Mouse (Mus musculus) intestine, embryonic 14.5 days (tissue): ENCODE measurements around the gene Plin1. TPM values are rescaled to one million over a fixed set of nuclear protein-coding genes. Genes with fewer than 3 reads are reported as not detected.

Experiments used
- ATAC-seq: fragments of 200-750 bp; cut with Nextera tagmentation; replicated peaks from 2 replicates; pipeline ENCODE4 v1.8.0; 2017; ENCODE audit warnings: low read depth, moderate number of reproducible peaks, moderate TSS enrichment, moderate library complexity; ENCODE audit not compliant: low FRiP score, low TSS enrichment
- DNase-seq: peaks from one replicate; pipeline ENCODE4 v3.0.0-alpha.2; 2018; ENCODE audit warnings: low spot score
- H3K27ac ChIP-seq: fragments of 300-500 bp; sonication (generic); 2 replicates; pipeline ENCODE4 v1.5.1; 2014; ENCODE audit warnings: low read depth, mild to moderate bottlenecking, control low read depth
- H3K27me3 ChIP-seq: fragments of 300-500 bp; sonication (generic); replicated peaks from 2 replicates; pipeline ENCODE4 v1.6.1; 2014; ENCODE audit warnings: low read length, control low read depth; ENCODE audit not compliant: control insufficient read depth, insufficient read depth
- H3K36me3 ChIP-seq: fragments of 300-500 bp; sonication (generic); 2 replicates; pipeline ENCODE4 v1.6.1; 2014; ENCODE audit warnings: low read length, control low read depth; ENCODE audit not compliant: control insufficient read depth, insufficient read depth
- H3K4me1 ChIP-seq: fragments of 300-500 bp; sonication (generic); replicated peaks from 2 replicates; pipeline ENCODE4 v1.6.1; 2014; ENCODE audit warnings: low read length, control low read depth, mixed read lengths; ENCODE audit not compliant: control insufficient read depth, insufficient read depth
- H3K4me2 ChIP-seq: fragments of 300-500 bp; sonication (generic); 2 replicates; pipeline ENCODE4 v1.6.1; 2014; ENCODE audit warnings: low read length
- H3K4me3 ChIP-seq: fragments of 300-500 bp; sonication (generic); 2 replicates; pipeline ENCODE4 v1.5.1; 2014; ENCODE audit warnings: low read depth, low read length, control low read depth, mixed read lengths
- H3K9ac ChIP-seq: fragments of 300-500 bp; sonication (generic); 2 replicates; pipeline ENCODE4 v1.6.1; 2014; ENCODE audit warnings: mild to moderate bottlenecking, low read length
- H3K9me3 ChIP-seq: fragments of 300-500 bp; sonication (generic); 2 replicates; pipeline ENCODE4 v1.6.1; 2016; ENCODE audit warnings: low read length, control low read depth; ENCODE audit not compliant: control insufficient read depth
- WGBS: fragments of 180-500 bp; shearing (Covaris S2); extraction: QIAGEN DNeasy Blood & Tissue Kit; methylation state at CpG from one replicate; pipeline ENCODE4 v1.1.7; 2014; 5-methylcytosine and 5-hydroxymethylcytosine counted together
- polyA plus RNA-seq: library from polyadenylated mRNA; unstranded; fragments of >200 nt; fragmentation: Nextera tagmentation; extraction: Ambion mirVana; gene quantifications from 2 replicates; pipeline ENCODE4 v1.2.1, GENCODE M21; 2014

The Plin1 gene
- polyA plus RNA-seq, 1 experiment from 2014 or later = not detected

DNA sequence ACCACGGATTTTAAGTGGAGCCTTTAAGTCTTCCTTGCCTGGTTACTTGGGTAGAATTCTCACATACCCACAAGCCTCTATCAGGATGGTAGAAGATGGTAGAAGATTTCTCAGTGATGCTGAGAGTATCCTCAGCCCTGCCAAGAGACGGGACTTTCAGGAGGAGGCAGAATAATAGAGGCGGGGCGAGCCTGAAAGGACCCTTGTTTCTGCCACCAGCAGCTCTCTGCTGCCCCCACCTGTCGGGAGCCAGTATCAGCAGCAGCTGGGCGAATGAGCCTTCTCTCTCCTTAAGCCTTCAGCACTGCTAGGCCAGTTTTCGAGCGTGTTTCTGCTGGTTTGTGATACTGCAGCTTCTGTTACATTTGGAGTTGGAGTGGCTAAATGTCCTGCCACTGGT, 3.5 kb downstream of the Plin1 start:
- peak; percentile 25; the same call in 1 of the 2 replicates for ATAC-seq

DNA sequence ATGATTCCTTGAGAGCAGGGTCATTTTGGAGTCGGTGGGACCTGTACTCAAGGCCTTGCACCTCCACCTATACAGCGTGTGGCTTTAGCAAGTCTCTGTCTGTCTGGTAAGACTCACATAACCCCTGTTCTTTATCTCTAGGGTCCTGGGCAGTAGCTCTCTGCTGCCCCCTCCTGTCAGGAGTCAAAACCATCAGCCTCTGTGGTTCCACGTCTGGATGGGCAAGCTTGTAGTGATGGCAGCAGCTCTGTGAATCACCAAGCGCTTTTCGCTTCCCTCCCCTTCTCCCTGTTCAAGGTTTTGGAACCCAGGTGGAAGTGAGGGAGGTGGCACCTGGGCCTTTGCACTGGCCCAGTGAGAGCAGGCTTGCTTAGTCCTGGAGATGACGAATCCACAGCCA, 4.5 kb downstream of the Plin1 start:
- Histone ChIP-seq H3K4me1 (no peaks in the 10 kb centered on the region), H3K36me3 (no peaks in the 10 kb centered on the region), H3K4me2 (no peak overlapping the region), H3K27ac (no peak overlapping the region), H3K9me3 (no peaks in the 10 kb centered on the region), H3K27me3 (no peaks in the 10 kb centered on the region), H3K4me3 (no peak overlapping the region), H3K9ac (no peak overlapping the region)
- DNase-seq (peak; percentile 72), ATAC-seq (no peak)
- WGBS = 33% methylated on average over 6 of the region's 6 CpGs

More for the DNA sequence above, 3.5 kb downstream of the Plin1 start:
- Histone ChIP-seq H3K4me2 (no peak overlapping the region), H3K27ac (no peak overlapping the region), H3K27me3 (no peaks in the 10 kb centered on the region), H3K36me3 (no peaks in the 10 kb centered on the region), H3K4me1 (no peaks in the 10 kb centered on the region), H3K9me3 (no peaks in the 10 kb centered on the region), H3K9ac (no peak overlapping the region), H3K4me3 (no peak overlapping the region)
- DNase-seq = peak; percentile 87
- 7% methylated on average over 8 of the region's 8 CpGs for WGBS

DNA sequence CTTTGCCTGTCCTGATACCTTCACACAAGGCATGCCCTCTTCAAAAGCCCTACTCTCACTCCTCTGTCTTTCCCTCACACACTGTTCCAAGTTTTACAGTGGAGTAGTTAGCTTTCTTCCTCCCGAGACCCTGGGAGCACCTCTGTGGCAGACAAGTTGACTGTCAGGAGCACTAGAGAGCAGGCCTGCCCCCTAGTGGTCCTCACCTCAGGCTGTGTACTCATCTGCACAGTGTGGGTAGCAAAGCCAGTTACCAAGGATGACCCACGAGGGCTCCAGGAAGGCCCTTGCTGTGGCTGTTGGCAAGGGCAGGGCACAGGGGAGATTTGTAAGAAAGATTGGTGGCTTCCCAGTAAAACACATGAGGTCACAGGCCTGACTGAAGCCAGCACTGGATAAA, 5.6 kb downstream of the Plin1 start:
- ATAC-seq (no peak), DNase-seq (peak; percentile 74)
- 0 out of 2 replicates have a peak, but pooled peaks cover 3% of the 10 kb centered on the region for H3K27me3 ChIP-seq
- no peak overlapping the region for H3K9ac ChIP-seq
- H3K4me2 ChIP-seq = no peak overlapping the region
- H3K4me3 ChIP-seq = no peak overlapping the region
- no peak overlapping the region for H3K27ac ChIP-seq
- no peaks in the 10 kb centered on the region for H3K36me3 ChIP-seq
- 17% methylated on average over 2 of the region's 2 CpGs for WGBS
- H3K9me3 ChIP-seq = no peaks in the 10 kb centered on the region
- H3K4me1 ChIP-seq = no peaks in the 10 kb centered on the region

DNA sequence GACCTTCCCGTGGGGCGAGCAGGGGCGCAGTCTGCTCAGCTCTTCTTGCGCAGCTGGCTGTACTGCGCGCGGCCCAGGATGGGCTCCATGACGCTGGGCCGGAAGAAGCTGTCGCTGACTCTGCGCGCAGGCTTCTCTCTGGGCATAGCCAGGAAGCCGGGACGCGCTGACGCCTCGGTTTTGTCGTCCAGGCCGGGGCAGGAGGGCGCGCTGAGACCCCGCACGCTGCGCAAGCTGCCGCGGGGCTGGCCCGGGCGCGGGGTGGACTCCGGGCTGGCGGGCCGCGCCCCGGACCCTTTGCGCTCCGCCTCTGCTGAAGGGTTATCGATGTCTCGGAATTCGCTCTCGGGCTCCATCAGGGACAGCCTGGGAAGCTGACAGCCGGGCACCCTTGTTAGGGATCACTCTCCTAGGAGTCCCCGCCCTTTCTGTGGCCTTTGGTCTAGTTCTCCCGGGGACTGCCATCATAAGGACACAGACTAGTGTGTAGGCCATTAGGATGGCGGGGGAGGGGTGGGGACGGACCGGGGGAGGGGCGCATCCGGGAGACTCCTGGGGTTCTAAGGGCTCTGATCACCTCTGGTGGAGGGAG, 11.2 kb downstream of the Plin1 start:
- Histone ChIP-seq H3K4me3 (peak overlapping the region; percentile 56), H3K9me3 (no peaks in the 10 kb centered on the region), H3K27ac (no peak overlapping the region; the same call in 1 of the 2 replicates), H3K9ac (peak overlapping the region; percentile 61), H3K27me3 (0 out of 2 replicates have a peak, but pooled peaks cover 5% of the 10 kb centered on the region), H3K4me2 (peak overlapping the region; percentile 97), H3K4me1 (0 out of 2 replicates have a peak, but pooled peaks cover 2% of the 10 kb centered on the region), H3K36me3 (no peaks in the 10 kb centered on the region)
- under 1% methylated on average over 48 of the region's 48 CpGs for WGBS
- peak; percentile 84 for DNase-seq
- ATAC-seq = peak; percentile 73

DNA sequence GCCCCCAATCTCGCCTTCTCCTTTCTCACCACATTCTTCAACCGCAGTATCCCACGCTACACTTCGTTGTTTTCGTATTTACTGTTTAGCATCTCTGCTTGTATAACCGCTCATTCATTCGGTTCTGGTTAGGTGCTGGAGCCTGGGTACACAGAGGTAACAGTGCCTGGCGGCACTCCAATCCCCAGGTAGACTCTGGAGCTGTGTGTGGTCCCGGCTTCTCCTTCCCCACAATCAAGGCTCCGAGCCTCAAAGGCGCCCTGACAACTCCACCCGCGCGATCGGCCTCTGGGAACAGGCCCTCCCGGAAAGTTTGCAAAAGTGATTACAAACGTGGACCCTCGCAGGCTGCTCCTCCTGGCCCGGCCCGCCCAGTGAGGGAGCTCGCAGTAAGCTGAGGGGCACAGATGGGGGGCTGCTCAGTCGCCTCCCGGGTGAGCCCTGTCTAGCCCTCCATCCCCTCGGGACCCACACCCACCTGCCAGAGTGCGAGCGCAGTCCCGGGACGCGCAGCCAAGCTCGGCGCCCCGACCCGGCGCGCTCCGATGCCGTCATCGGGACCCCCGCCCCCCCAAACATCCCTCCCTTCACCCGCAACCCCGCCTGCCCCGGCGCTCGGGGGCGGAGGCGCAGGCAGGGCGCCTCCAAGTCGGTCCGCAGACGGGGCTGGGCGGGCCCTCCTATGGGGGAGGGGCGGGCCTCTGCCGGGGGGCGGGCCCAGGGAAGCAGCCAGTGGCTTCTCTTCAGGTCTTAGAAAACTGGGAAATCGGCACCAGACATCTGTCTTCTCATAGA, 17.3 kb downstream of the Plin1 start, which contains the start of gene Kif7:
TSS of gene Kif7 (minus strand) at position 534 of the 795 bp plus-strand sequence.
- Histone ChIP-seq H3K9ac (peak within 1 kb of the TSS; percentile 64), H3K27me3 (0 out of 2 replicates have a peak, but pooled peaks cover 8% of the 10 kb centered on the region), H3K27ac (no peak within 1 kb of the TSS), H3K4me3 (peak within 1 kb of the TSS; percentile 78), H3K36me3 (no peaks in the 10 kb centered on the region), H3K9me3 (no peaks in the 10 kb centered on the region), H3K4me1 (peaks cover 5% of the 10 kb centered on the region), H3K4me2 (peak within 1 kb of the TSS; percentile 63)
- DNase-seq = peak; percentile 93
- peak; percentile 92 for ATAC-seq
- WGBS = under 1% methylated on average over 55 of the region's 55 CpGs

DNA sequence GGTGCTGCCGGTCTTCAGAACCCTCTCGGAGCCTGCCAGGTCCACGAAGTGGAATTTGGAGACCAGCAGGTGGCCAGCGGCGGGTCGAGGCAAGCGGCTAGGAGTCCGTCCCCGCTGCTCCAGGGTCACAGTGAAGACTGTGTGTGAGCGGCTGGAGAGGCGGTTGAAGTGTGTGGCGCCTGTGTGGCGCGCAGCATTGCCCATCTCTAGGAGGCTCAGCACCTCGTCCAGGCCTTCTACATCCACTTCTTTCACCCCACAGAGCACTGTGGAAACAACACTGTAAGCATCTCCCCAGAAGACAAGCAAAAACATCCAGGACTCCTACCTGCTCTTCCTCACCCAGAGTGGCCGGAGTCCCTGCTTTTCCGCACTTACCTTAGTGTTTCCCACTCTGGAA, 21.9 kb downstream of the Plin1 start:
- WGBS = 49% methylated on average over 16 of the region's 17 CpGs
- DNase-seq = no peak
- Histone ChIP-seq H3K9me3 (no peaks in the 10 kb centered on the region), H3K9ac (no peak overlapping the region), H3K27ac (no peak overlapping the region), H3K4me2 (no peak overlapping the region), H3K4me1 (peaks cover 5% of the 10 kb centered on the region), H3K4me3 (no peak overlapping the region), H3K27me3 (0 out of 2 replicates have a peak, but pooled peaks cover 11% of the 10 kb centered on the region), H3K36me3 (peaks cover 37% of the 10 kb centered on the region)
- no peak for ATAC-seq

DNA sequence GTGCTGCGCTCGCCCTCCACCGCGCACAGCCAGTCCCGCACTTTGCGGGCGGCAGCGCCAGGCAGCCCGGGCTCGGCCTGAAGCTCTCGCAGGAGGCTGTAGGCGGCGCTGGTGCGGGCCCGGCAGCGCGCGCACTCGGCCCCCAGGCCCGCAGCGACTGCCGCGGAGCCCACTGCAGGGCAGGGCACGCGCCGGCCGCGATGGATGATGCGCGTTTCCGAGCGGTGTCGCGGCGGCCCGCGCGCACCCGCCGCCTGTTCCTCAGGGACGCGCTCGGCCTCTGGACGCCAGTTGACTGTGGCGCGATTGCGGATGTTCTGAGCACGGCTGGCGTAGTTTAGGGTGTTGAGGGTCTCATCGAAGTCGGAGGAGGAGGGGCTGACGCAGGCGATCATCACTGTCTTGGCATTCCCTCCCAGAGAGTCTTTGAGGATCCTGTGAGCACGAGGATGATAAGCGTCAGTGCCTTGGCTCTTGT, 22.5 kb downstream of the Plin1 start:
- H3K4me2 ChIP-seq = peak overlapping the region; percentile 62
- H3K9me3 ChIP-seq = no peaks in the 10 kb centered on the region
- 0 out of 2 replicates have a peak, but pooled peaks cover 11% of the 10 kb centered on the region for H3K27me3 ChIP-seq
- H3K4me3 ChIP-seq = peak overlapping the region; percentile 38
- WGBS = 2% methylated on average over 55 of the region's 55 CpGs
- peaks cover 41% of the 10 kb centered on the region for H3K36me3 ChIP-seq
- ATAC-seq (peak; percentile 68), DNase-seq (peak; percentile 75)
- H3K9ac ChIP-seq = 0 out of 2 replicates have a peak overlapping the region, but pooled peaks have one; percentile 29
- no peak overlapping the region for H3K27ac ChIP-seq
- H3K4me1 ChIP-seq = peaks cover 5% of the 10 kb centered on the region

DNA sequence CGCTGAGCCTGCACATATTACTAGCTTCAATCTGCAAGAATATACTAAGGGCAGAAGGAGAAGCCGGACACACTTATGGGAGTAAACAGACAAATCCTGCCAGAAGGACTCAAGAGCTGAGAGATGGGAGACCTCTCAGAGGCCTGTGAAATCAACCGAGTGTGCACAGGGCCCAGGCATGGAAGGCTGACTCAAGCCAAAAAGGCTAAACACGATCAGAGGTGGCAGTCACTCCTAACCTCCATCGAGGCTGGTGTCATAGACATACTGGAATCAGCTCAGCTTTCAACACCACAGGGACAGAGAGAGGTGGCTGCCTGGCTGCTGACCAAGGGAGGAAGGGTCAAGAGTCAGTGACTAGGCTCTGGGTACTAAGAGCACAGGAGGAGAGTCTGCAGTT, 27.5 kb downstream of the Plin1 start:
- Histone ChIP-seq H3K27me3 (0 out of 2 replicates have a peak, but pooled peaks cover 3% of the 10 kb centered on the region), H3K4me2 (no peak overlapping the region), H3K9ac (no peak overlapping the region), H3K4me3 (no peak overlapping the region), H3K36me3 (peaks cover 81% of the 10 kb centered on the region), H3K9me3 (no peaks in the 10 kb centered on the region), H3K4me1 (no peaks in the 10 kb centered on the region), H3K27ac (no peak overlapping the region)
- no peak for DNase-seq
- no peak for ATAC-seq
- WGBS = 88% methylated on average over 5 of the region's 5 CpGs
